Mouse (Mus musculus) small intestine, adult 10 weeks (tissue): ENCODE data around the gene Gm49322. TPM values are rescaled to one million over a fixed set of nuclear protein-coding genes. Genes with fewer than 3 reads are reported as not detected.

Experiments
- polyA plus RNA-seq: library from polyadenylated mRNA; stranded (reverse); fragments of 350-450 nt; fragmentation: Illumina TruSeq; extraction: RNeasy Lipid Tissue Mini Kit (QIAGEN cat#74804); gene quantifications from one replicate; pipeline ENCODE4 v1.2.3, GENCODE M21; 2014; ENCODE audit warnings: low replicate concordance

Gene Gm49322
- not detected for polyA plus RNA-seq

DNA sequence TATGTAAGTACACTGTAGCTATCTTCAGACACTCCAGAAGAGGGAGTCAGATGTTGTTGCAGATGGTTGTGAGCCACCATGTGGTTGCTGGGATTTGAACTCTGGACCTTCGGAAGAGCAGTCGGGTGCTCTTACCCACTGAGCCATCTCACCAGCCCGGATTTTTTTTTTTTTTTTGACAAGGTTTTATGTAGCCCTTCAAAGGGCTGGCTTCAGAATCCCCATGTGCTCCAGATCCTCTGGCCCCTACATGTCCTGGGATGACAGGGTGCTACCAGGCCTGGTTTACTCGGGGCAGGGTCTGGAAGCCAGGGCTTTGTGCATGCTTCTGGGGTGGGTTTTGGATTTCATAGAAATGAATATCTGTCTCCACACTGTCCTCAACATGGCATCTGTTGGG, at the start of gene Gm49322:
Gm49322 (plus strand) TSS at position 301 of the 400 bp plus-strand sequence.

GRCm38 (mm10) chr10:80561116-80561944, 44.5 kb upstream of the Gm49322 start, which contains the start of gene Rexo1:
TSS of gene Rexo1 (minus strand) at chr10:80561560.

DNA sequence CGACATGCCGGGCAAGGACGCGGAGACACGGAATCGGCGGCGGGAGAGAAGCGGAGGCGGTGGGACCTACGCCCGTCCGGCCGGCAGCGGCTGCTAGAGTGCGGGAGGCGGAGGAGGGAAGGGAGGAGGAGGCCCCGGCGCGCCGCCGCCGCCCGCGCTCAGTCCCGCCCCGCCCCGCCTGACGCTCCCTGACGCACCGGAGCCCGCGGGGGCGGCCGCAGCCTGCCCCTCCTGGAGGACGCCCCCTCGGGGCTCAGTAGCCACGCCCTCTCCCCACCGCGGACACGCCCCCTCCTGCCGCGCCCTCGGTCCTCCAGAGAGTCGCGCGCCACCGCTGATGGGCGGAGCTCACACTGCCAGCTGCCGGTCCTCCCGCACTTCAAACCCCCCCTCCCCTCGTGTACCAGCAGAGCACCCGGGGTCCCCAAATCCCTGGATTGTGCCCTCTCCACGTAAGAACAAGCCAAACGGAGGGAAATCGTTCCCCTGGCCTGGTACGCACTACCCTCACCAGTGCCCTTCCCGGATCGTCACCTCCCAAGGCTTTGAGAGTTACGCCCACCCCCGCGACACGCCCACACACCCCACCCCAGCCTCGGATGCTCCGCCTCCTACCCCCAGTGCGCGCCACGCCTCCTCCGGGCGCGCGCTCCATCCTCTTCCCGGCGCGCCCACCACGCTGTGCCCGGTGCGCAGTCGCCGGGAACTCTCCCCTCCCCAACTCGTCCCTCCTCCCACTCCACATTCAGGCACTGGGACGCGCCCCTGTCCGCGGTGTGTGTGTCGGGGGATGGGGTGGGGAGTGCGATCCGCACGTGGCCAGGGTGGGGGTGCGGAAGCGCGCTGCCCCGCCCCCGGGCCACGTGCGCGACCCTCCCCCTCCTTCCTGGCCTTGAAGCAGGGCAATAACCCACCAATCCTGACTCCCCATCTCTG, 28.4 kb upstream of the Gm49322 start, which contains the start of gene Klf16:
Klf16 (minus strand) TSS at position 127 of the 936 bp plus-strand sequence.

DNA sequence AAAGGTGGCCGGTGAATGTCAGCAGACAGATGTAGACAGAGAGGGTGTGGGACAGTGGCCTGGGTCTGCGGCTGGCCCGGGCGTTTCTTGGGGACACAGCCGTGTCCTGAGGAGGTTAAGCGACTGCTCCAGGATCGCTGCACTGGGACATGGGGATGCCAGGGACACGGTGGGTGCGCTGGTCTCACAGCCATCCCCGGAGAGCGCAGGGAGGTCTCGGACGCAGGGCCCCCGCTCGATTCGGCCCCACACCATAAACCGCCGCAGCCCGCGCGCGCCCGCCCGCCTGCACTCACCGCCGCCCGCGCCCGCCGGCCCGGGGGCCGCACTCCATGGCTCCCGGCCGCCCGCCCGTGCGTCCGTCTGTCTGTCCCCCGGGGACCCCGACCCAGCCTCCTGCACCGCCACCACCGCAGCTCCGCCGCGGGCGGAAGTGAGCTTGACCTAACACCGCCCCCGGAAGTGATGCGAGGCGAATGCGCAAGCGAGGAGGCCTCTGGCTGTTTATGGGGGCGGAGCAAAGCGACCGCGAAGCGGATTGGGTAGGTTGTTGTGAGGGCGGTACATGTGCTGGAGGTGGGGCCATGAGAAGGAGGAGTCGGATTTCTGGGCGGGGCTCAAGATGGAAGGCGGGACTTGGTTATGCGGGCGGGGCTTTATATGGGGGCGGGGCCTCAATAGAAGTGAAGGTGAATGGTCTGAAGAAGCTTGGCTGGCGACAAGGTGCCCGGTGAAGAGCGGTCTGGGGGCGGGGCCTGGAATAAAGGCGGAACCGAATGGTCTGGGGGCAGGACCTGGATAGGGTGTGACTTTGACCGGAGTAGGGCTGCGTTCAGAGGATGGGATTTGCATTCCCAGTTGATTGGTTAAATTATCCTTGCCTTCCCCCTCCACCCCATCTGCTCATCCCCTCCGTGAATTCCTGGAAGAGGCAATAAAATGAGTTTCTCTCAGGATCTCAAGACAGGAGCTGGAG, 15.7 kb upstream of the Gm49322 start, which contains the start of gene Abhd17a:
Abhd17a (minus strand) TSS at position 463 of the 976 bp plus-strand sequence.

DNA sequence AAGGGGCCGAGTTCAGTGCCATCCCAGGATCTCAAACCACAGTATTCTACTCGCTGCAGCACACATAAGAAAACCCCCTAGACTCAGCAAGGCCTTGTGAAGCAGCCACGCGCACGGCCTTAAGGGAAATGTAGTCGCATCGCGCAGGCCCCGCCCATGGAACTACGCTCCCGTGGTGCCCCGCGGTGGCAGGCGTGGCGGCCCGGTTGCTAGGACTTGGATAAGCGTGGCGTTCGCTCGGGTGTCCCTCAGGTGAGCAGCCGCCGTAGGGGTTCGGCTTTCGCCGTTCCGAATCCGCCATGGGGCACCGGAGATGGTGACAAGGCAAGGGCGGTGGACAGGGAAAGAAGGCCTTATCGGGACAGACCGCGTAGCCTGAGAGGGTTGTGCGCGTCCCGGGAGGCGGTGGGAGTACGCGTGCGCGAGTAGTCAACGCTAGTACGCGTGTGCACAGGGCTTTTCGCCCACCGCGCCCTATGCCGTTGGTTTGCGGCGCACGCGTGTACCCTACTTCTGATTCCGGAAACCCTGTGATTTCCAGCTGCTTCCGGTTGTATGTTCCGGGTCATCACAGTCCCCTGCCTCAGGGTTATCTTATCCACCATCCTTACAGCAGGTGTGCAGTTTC, 3.0 kb upstream of the Gm49322 start, which contains the start of the genes Scamp4 and Adat3:
Scamp4 (plus strand) TSS at position 175 of the 628 bp plus-strand sequence.
Adat3 (plus strand) TSS at position 183 of the 628 bp plus-strand sequence.

GRCm38 (mm10) chr10:80622661-80623456, 17.0 kb downstream of the Gm49322 start, which contains the start of gene Csnk1g2:
TSS of gene Csnk1g2 (plus strand) at chr10:80622838.

DNA sequence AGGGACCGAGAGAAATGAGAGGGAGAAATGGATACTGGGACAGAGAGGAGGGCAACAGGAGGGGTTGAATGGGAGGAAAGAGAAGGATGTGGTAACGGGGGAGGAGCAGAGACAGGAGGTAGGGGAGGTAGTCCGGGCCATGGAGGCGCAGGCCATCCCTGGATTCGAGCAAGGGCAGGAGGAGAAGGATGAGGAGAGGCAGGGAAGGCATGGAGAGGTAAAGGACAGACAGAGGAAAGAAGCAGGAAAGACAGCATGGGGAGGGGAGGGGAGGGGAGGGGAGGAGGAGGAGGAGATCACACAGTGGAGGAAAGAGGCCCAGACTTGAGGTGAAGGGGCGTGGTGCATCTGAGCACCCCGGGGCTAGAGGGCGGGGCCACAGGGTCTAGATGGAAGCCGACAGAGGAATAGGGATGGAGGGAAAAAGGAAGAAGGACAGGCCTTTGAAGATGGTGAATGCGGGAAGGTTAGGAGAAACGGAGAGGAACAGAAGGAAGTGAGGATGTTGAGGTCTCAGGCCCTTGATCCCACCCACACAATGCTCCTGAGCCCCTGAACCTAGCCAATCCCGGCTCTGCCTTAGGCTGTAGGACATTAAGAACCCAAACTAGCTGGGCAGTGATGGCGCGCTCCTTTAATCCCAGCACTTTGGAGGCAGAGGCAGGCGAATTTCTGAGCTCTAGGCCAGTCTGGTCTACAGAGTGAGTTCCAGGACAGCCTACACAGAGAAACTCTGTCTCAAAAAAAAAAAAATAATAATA, 51.2 kb downstream of the Gm49322 start, which contains the start of gene Btbd2:
Btbd2 (minus strand) TSS at position 209 of the 761 bp plus-strand sequence.

Other genes with a start within 250 kb of the Gm49322 start
- gene Plk5, start 249.6 kb upstream of the Gm49322 start, polyA plus RNA-seq, result not detected
- 2.9 TPM for gene Mex3d, start 218.4 kb upstream of the Gm49322 start, polyA plus RNA-seq
- gene Mbd3, start 206.5 kb upstream of the Gm49322 start, polyA plus RNA-seq, result not detected
- gene Uqcr11, start 199.2 kb upstream of the Gm49322 start, polyA plus RNA-seq, result 1.4 TPM
- gene Tcf3, start 172.4 kb upstream of the Gm49322 start, polyA plus RNA-seq, result 4.8 TPM
- 0.11 TPM for gene Onecut3, start 111.2 kb upstream of the Gm49322 start, polyA plus RNA-seq
- gene Atp8b3, start 66.9 kb upstream of the Gm49322 start, polyA plus RNA-seq, result not detected
- 0.15 TPM for gene Rexo1, start 44.5 kb upstream of the Gm49322 start, polyA plus RNA-seq
- gene Klf16, start 28.7 kb upstream of the Gm49322 start, polyA plus RNA-seq, result 1.0 TPM
- gene Abhd17a, start 15.7 kb upstream of the Gm49322 start, polyA plus RNA-seq, result not detected
- 1.3 TPM for gene Scamp4, start 3.1 kb upstream of the Gm49322 start, polyA plus RNA-seq
- not detected for gene Adat3, start 3.1 kb upstream of the Gm49322 start, polyA plus RNA-seq
- 0.41 TPM for gene Csnk1g2, start 16.8 kb downstream of the Gm49322 start, polyA plus RNA-seq
- 0.19 TPM for gene Btbd2, start 51.0 kb downstream of the Gm49322 start, polyA plus RNA-seq
- 0.56 TPM for gene Mknk2, start 72.1 kb downstream of the Gm49322 start, polyA plus RNA-seq
- gene Mob3a, start 96.0 kb downstream of the Gm49322 start, polyA plus RNA-seq, result 2.5 TPM
- not detected for gene Izumo4, start 96.2 kb downstream of the Gm49322 start, polyA plus RNA-seq
- gene Ap3d1, start 136.2 kb downstream of the Gm49322 start, polyA plus RNA-seq, result 7.6 TPM
- gene Dot1l, start 149.2 kb downstream of the Gm49322 start, polyA plus RNA-seq, result 4.4 TPM
- 1.9 TPM for gene Sf3a2, start 192.2 kb downstream of the Gm49322 start, polyA plus RNA-seq
- gene Plekhj1, start 192.6 kb downstream of the Gm49322 start, polyA plus RNA-seq, result not detected
- not detected for gene Amh, start 199.2 kb downstream of the Gm49322 start, polyA plus RNA-seq
- gene Jsrp1, start 207.5 kb downstream of the Gm49322 start, polyA plus RNA-seq, result not detected
- gene Oaz1, start 220.6 kb downstream of the Gm49322 start, polyA plus RNA-seq, result 174 TPM
- not detected for gene Lingo3, start 238.0 kb downstream of the Gm49322 start, polyA plus RNA-seq
- not detected for gene Lsm7, start 249.2 kb downstream of the Gm49322 start, polyA plus RNA-seq
- 0.11 TPM for gene Sppl2b, start 249.3 kb downstream of the Gm49322 start, polyA plus RNA-seq